In the genomic region with DNA sequence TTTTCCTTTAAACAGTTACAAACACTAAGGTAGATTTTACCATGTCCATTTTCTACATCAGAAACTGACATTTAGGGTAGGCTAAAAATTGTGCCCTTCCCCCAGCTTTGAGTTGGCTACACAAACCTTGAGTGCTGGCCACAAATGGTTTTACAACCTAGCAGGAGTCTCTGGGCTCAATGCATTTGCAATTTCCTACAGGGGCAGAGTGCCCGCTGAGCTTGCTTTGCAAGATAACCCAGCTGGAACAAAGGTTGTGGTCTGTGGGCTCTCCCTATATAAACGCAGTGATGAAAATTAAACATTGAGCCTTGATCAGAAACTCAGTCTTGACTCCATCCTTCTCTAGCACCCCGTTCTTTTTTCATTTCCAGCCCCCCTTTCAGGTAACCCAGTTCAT, we compare ENCODE assay signal across 16 mouse cellular contexts.
"Had no signal": no experiment of that assay in that cellular context is flagged by ENCODE, and none has a peak within 500 bp of the region (broad histone marks: within the 10 kb centered on the region; RNA-seq: fewer than 3 reads in every experiment).

No protein-coding gene starts in this region.

- DNase-seq: liver, embryonic 13.5 days; liver, postnatal 0 days; lung, adult 2 months; lung, postnatal 14 days; lung, postnatal 36 days; midbrain, embryonic 14.5 days; retina, postnatal 1 day; right cerebral cortex, adult 18-20 months; right cerebral cortex, postnatal 25 days; right cerebral cortex, postnatal 4 days; spleen, adult 18-20 months; thymus, adult 18-20 months; thymus, postnatal 14 days; thymus, postnatal 36 days had no signal

- ATAC-seq: liver, postnatal 0 days; lung, postnatal 0 days; midbrain, embryonic 16.5 days had no signal
